Mouse (Mus musculus) intestine, embryonic 15.5 days (tissue): ENCODE results near the gene Stambpl1. TPM values are rescaled to one million over a fixed set of nuclear protein-coding genes. Genes with fewer than 3 reads are reported as not detected.
A peak's percentile ranks its signal among the peaks of the same experiment; 100 is the strongest.

ENCODE experiments used
- ATAC-seq: fragments of 200-750 bp; cut with Nextera tagmentation; 2 replicates; pipeline ENCODE4 v1.8.0; 2017; ENCODE audit warnings: moderate TSS enrichment, moderate library complexity
- H3K27ac ChIP-seq: fragments of 300-500 bp; sonication (generic); 2 replicates; pipeline ENCODE4 v1.5.1; 2015; ENCODE audit warnings: mild to moderate bottlenecking, inconsistent platforms
- H3K27me3 ChIP-seq: fragments of 300-500 bp; sonication (generic); replicated peaks from 2 replicates; pipeline ENCODE4 v1.6.1; 2015; ENCODE audit warnings: inconsistent platforms
- H3K36me3 ChIP-seq: fragments of 300-500 bp; sonication (generic); 2 replicates; pipeline ENCODE4 v1.6.1; 2015; ENCODE audit warnings: inconsistent platforms
- H3K4me1 ChIP-seq: fragments of 300-500 bp; sonication (generic); replicated peaks from 2 replicates; pipeline ENCODE4 v1.6.1; 2015; ENCODE audit warnings: inconsistent platforms
- H3K4me2 ChIP-seq: fragments of 300-500 bp; sonication (generic); replicated peaks from 2 replicates; pipeline ENCODE4 v1.6.1; 2015; ENCODE audit warnings: mild to moderate bottlenecking, inconsistent platforms
- H3K4me3 ChIP-seq: fragments of 300-500 bp; sonication (generic); replicated peaks from 2 replicates; pipeline ENCODE4 v1.5.1; 2015; ENCODE audit warnings: inconsistent platforms
- H3K9ac ChIP-seq: fragments of 300-500 bp; sonication (generic); 2 replicates; pipeline ENCODE4 v1.6.1; 2015; ENCODE audit warnings: inconsistent platforms
- H3K9me3 ChIP-seq: fragments of 300-500 bp; sonication (generic); 2 replicates; pipeline ENCODE4 v1.6.1; 2016; ENCODE audit warnings: inconsistent platforms
- WGBS: fragments of 180-500 bp; shearing (Covaris S2); methylation state at CpG from one replicate; pipeline ENCODE4 v1.1.7; 2015; 5-methylcytosine and 5-hydroxymethylcytosine counted together
- polyA plus RNA-seq: library from polyadenylated mRNA; unstranded; fragments of >200 nt; fragmentation: Nextera tagmentation; extraction: Ambion mirVana; gene quantifications from 2 replicates; pipeline ENCODE4 v1.2.1, GENCODE M21; 2015

The Stambpl1 gene
- 19.6 and 20.2 TPM in 2 replicates for polyA plus RNA-seq

GRCm38 (mm10) chr19:34192008-34192963, at the start of gene Stambpl1:
Stambpl1 (plus strand) TSS chr19:34192229.
- peak; percentile 93 for ATAC-seq
- Histone ChIP-seq H3K27me3 (no peaks in the 10 kb centered on the region), H3K4me1 (0 out of 2 replicates have a peak, but pooled peaks cover 5% of the 10 kb centered on the region), H3K9me3 (no peaks in the 10 kb centered on the region), H3K4me2 (peak within 1 kb of the TSS; percentile 85), H3K36me3 (no peaks in the 10 kb centered on the region), H3K9ac (peak within 1 kb of the TSS; percentile 63), H3K27ac (peak within 1 kb of the TSS; percentile 78), H3K4me3 (peak within 1 kb of the TSS; percentile 63)
- WGBS: under 1% methylated on average over 62 of the region's 62 CpGs

GRCm38 (mm10) chr19:34148421-34148820, 43.6 kb upstream of the Stambpl1 start:
- H3K9ac ChIP-seq: no peak overlapping the region
- no peak overlapping the region for H3K27ac ChIP-seq
- H3K9me3 ChIP-seq: no peaks in the 10 kb centered on the region
- WGBS: 70% methylated on average over 4 of the region's 4 CpGs
- H3K4me3 ChIP-seq: no peak overlapping the region
- no peaks in the 10 kb centered on the region for H3K27me3 ChIP-seq
- H3K4me1 ChIP-seq: no peaks in the 10 kb centered on the region
- no peak for ATAC-seq
- no peaks in the 10 kb centered on the region for H3K36me3 ChIP-seq
- no peak overlapping the region for H3K4me2 ChIP-seq

- 0 out of 2 replicates have a peak, but pooled peaks have one; percentile 43 for ATAC-seq
- Histone ChIP-seq H3K36me3 (no peaks in the 10 kb centered on the region), H3K4me2 (no peak overlapping the region), H3K4me3 (no peak overlapping the region), H3K27ac (no peak overlapping the region), H3K4me1 (no peaks in the 10 kb centered on the region), H3K9me3 (no peaks in the 10 kb centered on the region), H3K27me3 (no peaks in the 10 kb centered on the region), H3K9ac (no peak overlapping the region)
- 76% methylated on average over 1 of the region's 1 CpGs for WGBS
Measured at GRCm38 (mm10) chr19:34151909-34152308, 40.1 kb upstream of the Stambpl1 start.

GRCm38 (mm10) chr19:34153263-34154144, 38.5 kb upstream of the Stambpl1 start:
- Histone ChIP-seq H3K36me3 (no peaks in the 10 kb centered on the region), H3K27ac (no peak overlapping the region), H3K9ac (no peak overlapping the region), H3K9me3 (no peaks in the 10 kb centered on the region), H3K4me1 (no peaks in the 10 kb centered on the region), H3K27me3 (no peaks in the 10 kb centered on the region), H3K4me2 (no peak overlapping the region), H3K4me3 (no peak overlapping the region)
- no peak for ATAC-seq
- WGBS: 73% methylated on average over 6 of the region's 6 CpGs

- Histone ChIP-seq H3K9ac (no peak overlapping the region), H3K4me3 (no peak overlapping the region), H3K4me2 (no peak overlapping the region), H3K9me3 (no peaks in the 10 kb centered on the region), H3K27ac (no peak overlapping the region), H3K27me3 (no peaks in the 10 kb centered on the region), H3K4me1 (no peaks in the 10 kb centered on the region), H3K36me3 (no peaks in the 10 kb centered on the region)
- 80% methylated on average over 5 of the region's 5 CpGs for WGBS
- ATAC-seq: no peak
Measured at GRCm38 (mm10) chr19:34162693-34163092, 29.3 kb upstream of the Stambpl1 start.

- peak; percentile 96 for ATAC-seq
- H3K27ac ChIP-seq: no peak within 1 kb of the TSS
- H3K4me2 ChIP-seq: no peak within 1 kb of the TSS
Measured at GRCm38 (mm10) chr19:34165891-34166290, 26.1 kb upstream of the Stambpl1 start, which contains the start of gene Ankrd22. Ankrd22 (minus strand) TSS chr19:34166053.

GRCm38 (mm10) chr19:34166386-34166785, 25.6 kb upstream of the Stambpl1 start:
- Histone ChIP-seq H3K9me3 (no peaks in the 10 kb centered on the region), H3K27me3 (no peaks in the 10 kb centered on the region), H3K4me3 (no peak overlapping the region), H3K4me1 (no peaks in the 10 kb centered on the region), H3K9ac (no peak overlapping the region), H3K4me2 (no peak overlapping the region), H3K36me3 (no peaks in the 10 kb centered on the region), H3K27ac (no peak overlapping the region)
- peak; percentile 65 for ATAC-seq
- 76% methylated on average over 4 of the region's 4 CpGs for WGBS

More at GRCm38 (mm10) chr19:34165891-34166290, 26.1 kb upstream of the Stambpl1 start, which contains the start of gene Ankrd22:
- Histone ChIP-seq H3K4me1 (no peaks in the 10 kb centered on the region), H3K27me3 (no peaks in the 10 kb centered on the region), H3K9me3 (no peaks in the 10 kb centered on the region), H3K4me3 (no peak within 1 kb of the TSS), H3K9ac (no peak within 1 kb of the TSS), H3K36me3 (no peaks in the 10 kb centered on the region)
- WGBS: 49% methylated on average over 5 of the region's 5 CpGs

GRCm38 (mm10) chr19:34167896-34168661, 23.9 kb upstream of the Stambpl1 start:
- H3K27ac ChIP-seq: no peak overlapping the region

GRCm38 (mm10) chr19:34169121-34169520, 22.9 kb upstream of the Stambpl1 start:
- Histone ChIP-seq H3K4me2 (no peak overlapping the region), H3K9me3 (no peaks in the 10 kb centered on the region), H3K9ac (no peak overlapping the region), H3K36me3 (no peaks in the 10 kb centered on the region), H3K4me1 (no peaks in the 10 kb centered on the region), H3K27me3 (no peaks in the 10 kb centered on the region), H3K27ac (no peak overlapping the region), H3K4me3 (no peak overlapping the region)
- ATAC-seq: no peak

More at GRCm38 (mm10) chr19:34167896-34168661, 23.9 kb upstream of the Stambpl1 start:
- H3K4me1 ChIP-seq: no peaks in the 10 kb centered on the region
- no peak overlapping the region for H3K4me3 ChIP-seq
- no peak overlapping the region for H3K4me2 ChIP-seq
- no peak for ATAC-seq
- 52% methylated on average over 7 of the region's 7 CpGs for WGBS
- no peak overlapping the region for H3K9ac ChIP-seq
- H3K36me3 ChIP-seq: no peaks in the 10 kb centered on the region
- no peaks in the 10 kb centered on the region for H3K9me3 ChIP-seq
- H3K27me3 ChIP-seq: no peaks in the 10 kb centered on the region

GRCm38 (mm10) chr19:34171167-34171566, 20.9 kb upstream of the Stambpl1 start:
- no peaks in the 10 kb centered on the region for H3K36me3 ChIP-seq
- H3K27ac ChIP-seq: no peak overlapping the region
- H3K27me3 ChIP-seq: no peaks in the 10 kb centered on the region
- WGBS: 71% methylated on average over 3 of the region's 3 CpGs
- no peak overlapping the region for H3K4me3 ChIP-seq
- no peak overlapping the region for H3K9ac ChIP-seq
- no peak for ATAC-seq
- H3K4me1 ChIP-seq: no peaks in the 10 kb centered on the region
- no peaks in the 10 kb centered on the region for H3K9me3 ChIP-seq
- no peak overlapping the region for H3K4me2 ChIP-seq

GRCm38 (mm10) chr19:34174004-34174403, 18.0 kb upstream of the Stambpl1 start:
- Histone ChIP-seq H3K4me3 (no peak overlapping the region), H3K36me3 (no peaks in the 10 kb centered on the region), H3K9me3 (no peaks in the 10 kb centered on the region), H3K4me2 (no peak overlapping the region), H3K27ac (no peak overlapping the region), H3K4me1 (no peaks in the 10 kb centered on the region), H3K9ac (no peak overlapping the region), H3K27me3 (no peaks in the 10 kb centered on the region)
- ATAC-seq: no peak
- 80% methylated on average over 3 of the region's 3 CpGs for WGBS
